Mouse (Mus musculus) spleen, postnatal 10 days (tissue): ENCODE results near the gene Zmiz2.
"Not testable (repeated sequence)": the region's sequence is repeated elsewhere in the genome, so short reads cannot be mapped to it uniquely, and the experiment has no call there.

ENCODE experiments used
- DNase-seq, 2 experiments: peaks; one replicate each; pipeline ENCODE4 v3.0.0; 2021 to 2022; ENCODE audit warnings: low spot score in 2 of 2

The Zmiz2 gene

GRCm38 (mm10) chr11:6398141-6398540 is 9.3 kb downstream of the Zmiz2 start:
- DNase-seq: no peak

- DNase-seq: peak; percentile 76 to 92
These were observed 13.9 kb downstream of the Zmiz2 start for GRCm38 (mm10) chr11:6402515-6403510.

GRCm38 (mm10) chr11:6403830-6404405 is 15.0 kb downstream of the Zmiz2 start:
- no peak for DNase-seq

GRCm38 (mm10) chr11:6404699-6405566 is 16.1 kb downstream of the Zmiz2 start:
- no peak for DNase-seq

GRCm38 (mm10) chr11:6405591-6406081 is 16.8 kb downstream of the Zmiz2 start:
- no peak for DNase-seq

GRCm38 (mm10) chr11:6406251-6407161 is 17.6 kb downstream of the Zmiz2 start:
- no peak for DNase-seq

GRCm38 (mm10) chr11:6407162-6407621 is 18.3 kb downstream of the Zmiz2 start:
- no peak for DNase-seq

GRCm38 (mm10) chr11:6410050-6410602 is 21.3 kb downstream of the Zmiz2 start:
- no peak for DNase-seq

- not testable (repeated sequence) for DNase-seq
These were observed 21.9 kb downstream of the Zmiz2 start for GRCm38 (mm10) chr11:6410755-6411154.

- DNase-seq: peak; percentile 71 to 84
These were observed 22.8 kb downstream of the Zmiz2 start for GRCm38 (mm10) chr11:6411684-6412083.

- no peak for DNase-seq
These were observed 24.4 kb downstream of the Zmiz2 start for GRCm38 (mm10) chr11:6413264-6413663.

- peak in 1 of 2 experiments; percentile 31 for DNase-seq
These were observed 26.1 kb downstream of the Zmiz2 start, which contains the start of gene Ppia for GRCm38 (mm10) chr11:6414751-6415550. Gene Ppia, plus strand, starts transcription at chr11:6415443.

GRCm38 (mm10) chr11:6415551-6416404 is 26.9 kb downstream of the Zmiz2 start:
- peak; percentile 98 to 99 for DNase-seq

GRCm38 (mm10) chr11:6416405-6417034 is 27.6 kb downstream of the Zmiz2 start:
- peak; percentile 67 to 84 for DNase-seq

- no peak for DNase-seq
These were observed 28.2 kb downstream of the Zmiz2 start for GRCm38 (mm10) chr11:6417069-6417468.

- no peak for DNase-seq
These were observed 28.6 kb downstream of the Zmiz2 start for GRCm38 (mm10) chr11:6417490-6417889.

GRCm38 (mm10) chr11:6418751-6419150 is 29.9 kb downstream of the Zmiz2 start:
- no peak for DNase-seq

- DNase-seq: not testable (repeated sequence)
These were observed 30.3 kb downstream of the Zmiz2 start for GRCm38 (mm10) chr11:6419156-6419555.
